Mouse (Mus musculus) heart, embryonic 13.5 days (tissue): ENCODE data around the gene Scn10a. TPM values are rescaled to one million over a fixed set of nuclear protein-coding genes. Genes with fewer than 3 reads are reported as not detected.
A peak's percentile ranks its signal among the peaks of the same experiment; 100 is the strongest.

ENCODE experiments used
- ATAC-seq: fragments of 200-750 bp; cut with Nextera tagmentation; 2 replicates; pipeline ENCODE4 v1.8.0; 2017; ENCODE audit warnings: moderate TSS enrichment; ENCODE audit not compliant: insufficient number of reproducible peaks, low FRiP score, low TSS enrichment; ENCODE audit errors: extremely low read depth
- H3K27ac ChIP-seq: fragments of 300-500 bp; sonication (generic); replicated peaks from 2 replicates; pipeline ENCODE4 v1.5.1; 2015; ENCODE audit warnings: moderate library complexity, mild to moderate bottlenecking, inconsistent platforms
- H3K27me3 ChIP-seq: fragments of 300-500 bp; sonication (generic); replicated peaks from 2 replicates; pipeline ENCODE4 v1.6.1; 2015; ENCODE audit warnings: mild to moderate bottlenecking, inconsistent platforms
- H3K36me3 ChIP-seq: fragments of 300-500 bp; sonication (generic); 2 replicates; pipeline ENCODE4 v1.6.1; 2015; ENCODE audit warnings: mild to moderate bottlenecking, inconsistent platforms
- H3K4me1 ChIP-seq: fragments of 300-500 bp; sonication (generic); 2 replicates; pipeline ENCODE4 v1.6.1; 2015; ENCODE audit warnings: inconsistent platforms
- H3K4me2 ChIP-seq: fragments of 300-500 bp; sonication (generic); 2 replicates; pipeline ENCODE4 v1.6.1; 2015; ENCODE audit warnings: inconsistent platforms, mild to moderate bottlenecking, moderate library complexity
- H3K4me3 ChIP-seq: fragments of 300-500 bp; sonication (generic); 2 replicates; pipeline ENCODE4 v1.5.1; 2015; ENCODE audit warnings: moderate library complexity, mild to moderate bottlenecking, inconsistent platforms
- H3K9ac ChIP-seq: fragments of 300-500 bp; sonication (generic); 2 replicates; pipeline ENCODE4 v1.6.1; 2015; ENCODE audit warnings: inconsistent platforms, mild to moderate bottlenecking, moderate library complexity
- H3K9me3 ChIP-seq: fragments of 300-500 bp; sonication (generic); 2 replicates; pipeline ENCODE4 v1.6.1; 2016; ENCODE audit warnings: inconsistent platforms
- WGBS: fragments of 180-500 bp; shearing (Covaris S2); methylation state at CpG from one replicate; pipeline ENCODE4 v1.1.7; 2015; ENCODE audit warnings: mixed read lengths; 5-methylcytosine and 5-hydroxymethylcytosine counted together
- polyA plus RNA-seq: library from polyadenylated mRNA; unstranded; fragments of >200 nt; fragmentation: Nextera tagmentation; extraction: Ambion mirVana; gene quantifications from 2 replicates; pipeline ENCODE4 v1.2.1, GENCODE M21; 2015

Gene Scn10a
- polyA plus RNA-seq: 0.75 TPM in 2 replicates

DNA sequence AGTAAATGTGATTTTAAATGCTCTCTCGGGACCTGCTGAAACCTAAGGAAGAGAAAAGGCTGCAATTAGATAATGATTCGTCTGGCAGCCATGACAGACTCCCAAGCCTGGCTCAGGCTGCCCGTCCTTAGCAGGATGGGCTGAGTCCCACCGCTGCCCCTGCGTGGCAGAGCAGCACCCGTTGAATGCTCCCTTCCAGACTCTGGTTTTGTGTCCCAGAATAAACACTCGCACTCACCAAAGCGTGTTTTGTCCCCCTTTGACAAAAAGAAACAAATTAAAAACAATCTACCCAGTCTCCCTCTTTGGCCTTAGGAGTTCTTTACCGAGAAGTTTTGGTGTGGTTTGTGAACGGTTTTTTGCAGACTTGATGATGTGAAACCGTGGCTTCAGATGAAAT is at the start of gene Scn10a:
Gene Scn10a, minus strand, starts transcription at position 101 of the 400 bp plus-strand sequence.
- H3K36me3 ChIP-seq: no peaks in the 10 kb centered on the region
- H3K9me3 ChIP-seq: no peaks in the 10 kb centered on the region
- no peak within 1 kb of the TSS for H3K27ac ChIP-seq
- no peak within 1 kb of the TSS for H3K9ac ChIP-seq
- 77% methylated on average over 11 of the region's 11 CpGs for WGBS
- H3K4me3 ChIP-seq: no peak within 1 kb of the TSS
- H3K27me3 ChIP-seq: peaks cover 28% of the 10 kb centered on the region; the same call in 1 of the 2 replicates
- no peak for ATAC-seq
- no peak within 1 kb of the TSS for H3K4me2 ChIP-seq
- H3K4me1 ChIP-seq: no peaks in the 10 kb centered on the region

DNA sequence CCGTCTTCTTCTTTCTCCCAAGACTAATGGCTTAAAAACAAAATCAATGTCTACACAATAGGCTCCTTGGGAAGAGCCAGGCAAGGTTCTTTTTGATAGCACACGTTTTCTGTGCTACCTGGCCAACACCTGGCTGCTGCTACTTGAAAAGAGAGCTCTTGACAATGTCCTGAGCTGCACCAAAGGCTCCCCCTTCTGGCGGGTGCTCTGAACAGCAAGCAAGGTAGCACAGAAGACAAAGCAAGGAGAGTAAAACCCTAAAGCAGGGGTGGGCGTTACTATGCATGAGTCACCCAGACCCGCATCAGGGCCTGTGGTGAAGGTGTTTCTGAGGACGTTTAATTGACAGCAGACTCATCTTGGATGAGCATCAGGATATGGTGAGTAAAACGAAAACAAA is 49.5 kb upstream of the Scn10a start:
- H3K27ac ChIP-seq: no peak overlapping the region
- H3K27me3 ChIP-seq: no peaks in the 10 kb centered on the region
- H3K4me3 ChIP-seq: no peak overlapping the region
- 35% methylated on average over 7 of the region's 7 CpGs for WGBS
- H3K36me3 ChIP-seq: no peaks in the 10 kb centered on the region
- H3K9me3 ChIP-seq: no peaks in the 10 kb centered on the region
- no peaks in the 10 kb centered on the region for H3K4me1 ChIP-seq
- no peak overlapping the region for H3K4me2 ChIP-seq
- no peak for ATAC-seq
- H3K9ac ChIP-seq: no peak overlapping the region

DNA sequence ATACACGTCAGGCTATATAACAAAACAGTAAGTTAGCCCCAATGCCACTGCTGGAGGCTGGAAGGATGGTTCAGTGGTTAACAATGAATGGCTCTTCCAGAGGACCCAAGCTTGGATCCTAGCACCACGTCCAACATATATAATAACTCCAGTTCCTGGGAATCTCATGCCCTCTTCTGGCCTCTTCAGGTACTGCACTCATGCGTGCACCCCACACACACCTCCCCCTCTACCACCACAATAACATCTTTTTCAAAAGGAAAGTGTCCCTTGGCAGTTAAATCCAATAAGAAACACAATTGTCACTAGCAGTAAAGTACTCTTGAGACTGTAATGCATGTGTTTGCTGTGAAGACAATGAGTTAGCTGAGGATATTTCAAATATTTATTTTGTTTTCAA is 41.1 kb upstream of the Scn10a start:
- H3K9ac ChIP-seq: no peak overlapping the region
- H3K27ac ChIP-seq: no peak overlapping the region
- H3K9me3 ChIP-seq: peaks cover 11% of the 10 kb centered on the region
- 74% methylated on average over 3 of the region's 3 CpGs for WGBS
- no peak overlapping the region for H3K4me2 ChIP-seq
- H3K27me3 ChIP-seq: no peaks in the 10 kb centered on the region
- no peak for ATAC-seq
- H3K36me3 ChIP-seq: no peaks in the 10 kb centered on the region
- no peaks in the 10 kb centered on the region for H3K4me1 ChIP-seq
- no peak overlapping the region for H3K4me3 ChIP-seq

DNA sequence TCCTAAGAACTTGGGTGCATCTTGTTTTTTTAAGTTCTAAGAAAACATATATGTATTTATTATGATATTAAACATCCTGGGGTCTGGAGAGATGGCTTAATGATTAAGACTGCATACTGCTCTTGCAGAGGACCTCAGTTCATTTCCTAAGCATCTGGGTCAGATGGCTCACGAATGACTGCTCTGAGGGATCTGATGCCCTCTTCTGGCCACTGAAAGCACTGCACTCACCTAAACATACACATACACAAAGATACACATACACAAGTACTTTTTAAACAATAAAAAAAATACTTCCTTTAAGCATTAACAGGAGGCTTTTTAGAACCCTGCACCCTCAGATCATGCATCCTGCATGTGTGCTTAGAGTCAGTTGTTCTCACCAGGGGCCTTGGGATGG is 40.3 kb upstream of the Scn10a start:
- no peak for ATAC-seq
- H3K9ac ChIP-seq: no peak overlapping the region
- H3K4me1 ChIP-seq: no peaks in the 10 kb centered on the region
- 81% methylated on average over 1 of the region's 1 CpGs for WGBS
- no peak overlapping the region for H3K4me3 ChIP-seq
- H3K36me3 ChIP-seq: no peaks in the 10 kb centered on the region
- H3K27me3 ChIP-seq: no peaks in the 10 kb centered on the region
- no peak overlapping the region for H3K4me2 ChIP-seq
- no peak overlapping the region for H3K27ac ChIP-seq
- H3K9me3 ChIP-seq: peaks cover 11% of the 10 kb centered on the region

DNA sequence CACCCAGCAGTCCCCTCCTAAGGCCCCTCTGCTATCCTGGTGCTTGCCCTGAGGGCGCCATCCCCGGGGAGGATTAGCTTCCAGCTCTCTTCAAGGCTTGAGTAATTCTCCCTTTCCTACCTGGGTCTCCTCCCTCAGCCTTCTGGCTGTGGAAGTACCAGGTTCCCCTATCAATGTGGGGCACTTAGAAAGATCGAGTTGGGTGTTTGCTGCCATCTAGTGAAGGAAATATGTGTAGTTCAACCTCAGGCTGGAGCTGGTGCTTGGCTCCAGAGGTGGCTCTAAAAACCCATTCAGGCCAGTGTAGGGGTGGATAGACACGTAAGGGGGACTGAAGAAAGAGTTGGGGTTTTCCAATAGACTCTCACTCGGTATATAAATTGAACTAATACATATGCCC is 32.4 kb upstream of the Scn10a start:
- WGBS: 10% methylated on average over 5 of the region's 5 CpGs
- Histone ChIP-seq H3K4me1 (peaks cover 9% of the 10 kb centered on the region), H3K9me3 (no peaks in the 10 kb centered on the region), H3K27me3 (no peaks in the 10 kb centered on the region), H3K9ac (no peak overlapping the region), H3K36me3 (no peaks in the 10 kb centered on the region), H3K4me3 (no peak overlapping the region), H3K4me2 (no peak overlapping the region), H3K27ac (no peak overlapping the region)
- no peak for ATAC-seq

DNA sequence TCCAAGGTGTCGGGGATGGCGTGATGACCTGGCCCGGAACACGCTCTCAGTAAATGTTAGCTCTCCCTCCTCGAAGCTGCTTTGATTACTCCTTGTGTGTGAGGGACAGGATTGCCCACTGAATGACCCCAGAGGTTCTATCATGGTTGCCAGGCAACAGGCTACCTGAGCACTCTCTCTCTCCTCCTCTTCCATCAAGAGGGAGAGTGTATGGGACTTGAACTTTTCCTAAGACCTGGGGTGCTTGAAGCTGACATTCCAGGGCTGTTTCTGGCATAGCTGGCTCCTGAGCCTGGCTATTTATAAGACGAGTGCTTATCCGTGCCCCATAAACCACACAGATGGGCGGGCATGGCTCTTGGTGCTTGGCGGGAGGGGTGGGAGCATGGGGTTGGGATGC is 30.0 kb upstream of the Scn10a start:
- H3K27ac ChIP-seq: no peak overlapping the region
- WGBS: 53% methylated on average over 9 of the region's 9 CpGs
- peaks cover 10% of the 10 kb centered on the region for H3K4me1 ChIP-seq
- no peak overlapping the region for H3K4me3 ChIP-seq
- H3K4me2 ChIP-seq: no peak overlapping the region
- no peaks in the 10 kb centered on the region for H3K9me3 ChIP-seq
- no peak overlapping the region for H3K9ac ChIP-seq
- no peak for ATAC-seq
- no peaks in the 10 kb centered on the region for H3K36me3 ChIP-seq
- no peaks in the 10 kb centered on the region; the same call in 1 of the 2 replicates for H3K27me3 ChIP-seq

DNA sequence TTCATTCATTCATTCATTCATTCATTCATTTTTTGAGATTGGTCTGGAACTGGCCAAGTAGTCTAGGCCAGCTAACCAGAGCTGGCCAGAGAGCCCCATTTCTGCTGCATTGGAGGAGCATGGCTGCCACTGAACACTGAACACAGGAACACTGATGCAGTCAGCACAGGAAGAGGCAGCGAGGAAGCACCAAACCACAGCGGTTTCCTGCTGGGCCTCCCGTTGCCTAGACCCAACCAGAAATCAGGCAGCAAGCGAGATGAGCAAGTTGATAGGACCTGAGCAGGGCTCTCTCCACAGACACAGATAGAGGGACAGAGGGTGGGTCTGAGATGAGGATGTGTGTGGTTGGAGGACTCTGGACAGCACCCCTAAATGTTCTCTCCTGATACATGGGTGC is 24.8 kb upstream of the Scn10a start:
- H3K27me3 ChIP-seq: no peaks in the 10 kb centered on the region; the same call in 1 of the 2 replicates
- no peaks in the 10 kb centered on the region for H3K36me3 ChIP-seq
- H3K4me1 ChIP-seq: peaks cover 18% of the 10 kb centered on the region
- no peak overlapping the region for H3K4me2 ChIP-seq
- ATAC-seq: no peak
- H3K9ac ChIP-seq: no peak overlapping the region
- WGBS: 46% methylated on average over 4 of the region's 4 CpGs
- no peak overlapping the region for H3K27ac ChIP-seq
- H3K4me3 ChIP-seq: no peak overlapping the region
- no peaks in the 10 kb centered on the region for H3K9me3 ChIP-seq

DNA sequence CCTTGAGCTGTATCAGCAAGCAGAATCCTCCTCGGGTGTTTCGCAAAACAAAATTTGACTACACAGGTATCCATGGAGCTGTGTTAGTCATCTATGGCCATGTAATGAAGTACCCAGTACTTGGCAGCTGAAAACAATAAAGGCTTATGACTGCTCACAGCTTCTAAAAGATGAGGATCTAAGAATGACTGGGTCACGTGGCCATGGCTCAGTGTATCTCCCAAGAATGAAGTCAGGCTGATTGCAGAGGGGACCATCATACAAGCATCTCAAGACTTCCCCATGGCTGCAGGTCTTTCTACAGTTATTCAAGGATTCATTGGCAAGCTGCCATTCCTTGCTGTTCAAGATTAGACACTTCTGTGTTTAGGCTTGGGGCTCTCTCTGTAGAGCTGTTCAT is 24.2 kb upstream of the Scn10a start:
- WGBS: 61% methylated on average over 3 of the region's 3 CpGs

DNA sequence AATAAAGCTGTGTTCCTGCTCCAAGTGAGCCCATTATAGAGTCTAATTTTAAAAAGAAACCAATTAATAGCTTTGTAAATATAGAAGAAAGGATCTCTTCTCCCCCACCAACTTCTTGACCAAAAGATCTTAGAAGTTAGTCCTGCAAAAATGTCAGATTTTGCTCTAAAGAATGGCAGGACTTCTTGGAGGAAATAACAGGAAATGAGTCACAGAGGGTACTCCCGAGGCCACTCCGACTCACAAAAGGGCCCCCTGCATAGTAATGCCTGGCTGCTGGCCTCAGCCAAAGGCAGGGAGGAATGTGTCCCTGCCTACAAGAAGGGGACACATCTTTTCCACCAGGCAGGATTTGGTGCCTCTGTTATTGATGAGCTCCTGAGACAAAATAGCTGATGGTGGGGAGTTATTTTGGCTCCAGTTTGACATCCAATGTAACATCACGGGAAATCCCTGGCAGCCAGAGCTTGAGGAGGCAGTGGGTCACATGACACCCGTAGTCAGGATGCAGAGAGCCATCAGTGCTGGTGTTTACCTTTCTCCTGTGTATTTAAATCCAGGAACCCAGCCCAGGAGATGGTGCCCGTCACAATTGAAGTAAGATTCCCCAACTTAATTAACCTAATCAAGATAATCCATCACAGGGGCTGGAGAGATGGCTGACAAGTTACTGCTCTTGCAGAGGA is 22.1 kb upstream of the Scn10a start:
- Histone ChIP-seq H3K27ac (no peak overlapping the region), H3K27me3 (peaks cover under 1% of the 10 kb centered on the region; the same call in 1 of the 2 replicates), H3K36me3 (no peaks in the 10 kb centered on the region), H3K9ac (no peak overlapping the region), H3K4me1 (peaks cover 17% of the 10 kb centered on the region), H3K4me2 (no peak overlapping the region), H3K9me3 (no peaks in the 10 kb centered on the region), H3K4me3 (no peak overlapping the region)
- ATAC-seq: no peak
- WGBS: 34% methylated on average over 5 of the region's 5 CpGs

More for the DNA sequence above, 24.2 kb upstream of the Scn10a start:
- no peak for ATAC-seq
- Histone ChIP-seq H3K9ac (no peak overlapping the region), H3K4me2 (no peak overlapping the region), H3K9me3 (no peaks in the 10 kb centered on the region), H3K4me1 (peaks cover 17% of the 10 kb centered on the region), H3K36me3 (no peaks in the 10 kb centered on the region), H3K4me3 (no peak overlapping the region), H3K27ac (no peak overlapping the region), H3K27me3 (no peaks in the 10 kb centered on the region; the same call in 1 of the 2 replicates)

DNA sequence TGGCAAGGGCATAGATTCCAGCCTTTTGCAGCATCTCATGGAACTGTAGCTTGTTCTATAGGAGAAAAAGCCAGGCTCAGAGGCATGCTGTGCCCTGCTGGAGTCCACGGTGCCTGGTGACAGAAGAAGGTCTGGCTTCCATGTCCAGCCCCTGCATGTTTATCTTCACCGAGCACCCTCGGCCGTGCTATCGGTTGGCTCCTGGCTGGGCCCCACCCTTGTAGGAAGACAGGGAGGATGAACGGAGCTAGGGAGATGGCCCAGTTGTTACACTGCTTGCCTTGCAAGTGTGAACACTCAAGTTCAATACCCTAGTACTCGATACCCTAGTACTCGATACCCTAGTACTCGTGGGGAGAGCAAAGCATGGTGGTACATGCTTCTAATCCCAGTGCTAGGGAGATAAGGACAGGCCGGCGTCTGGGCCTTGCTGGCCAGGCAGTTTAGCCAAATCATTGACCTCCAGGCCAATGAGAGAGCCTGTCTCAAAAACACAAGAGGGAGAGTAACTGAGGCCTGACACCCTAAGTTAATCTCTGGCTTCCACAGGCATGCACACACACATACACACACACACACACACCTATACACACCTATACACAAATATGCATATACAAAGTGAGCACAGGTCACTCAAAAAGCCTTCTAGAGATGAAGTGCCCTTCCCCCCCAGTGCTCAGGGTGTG is 9.4 kb upstream of the Scn10a start:
- Histone ChIP-seq H3K36me3 (no peaks in the 10 kb centered on the region), H3K4me1 (peaks cover 24% of the 10 kb centered on the region), H3K27ac (no peak overlapping the region), H3K27me3 (peaks cover 6% of the 10 kb centered on the region; the same call in 1 of the 2 replicates), H3K9me3 (no peaks in the 10 kb centered on the region), H3K4me2 (no peak overlapping the region), H3K4me3 (no peak overlapping the region), H3K9ac (no peak overlapping the region)
- 0 out of 2 replicates have a peak, but pooled peaks have one; percentile 43 for ATAC-seq
- 53% methylated on average over 11 of the region's 11 CpGs for WGBS

DNA sequence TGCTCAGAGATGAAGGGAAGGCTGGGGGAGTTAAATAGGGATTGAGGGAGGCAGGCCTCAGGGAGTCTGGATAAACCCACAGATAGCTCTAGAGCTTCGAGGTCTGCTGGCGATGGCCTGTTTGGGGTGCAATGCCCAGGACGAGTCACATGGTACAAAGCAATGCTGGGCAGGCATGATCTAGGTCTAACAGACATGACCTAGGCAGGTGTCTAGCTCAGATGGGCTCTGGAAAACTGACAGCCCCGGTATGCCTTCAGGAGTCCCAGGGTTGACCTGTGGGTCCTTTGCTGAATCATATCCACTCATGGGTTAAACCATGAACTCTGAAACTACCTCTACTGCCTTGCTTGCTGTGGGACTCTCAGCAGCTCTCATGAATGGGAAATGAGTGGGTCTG is 7.9 kb upstream of the Scn10a start:
- no peaks in the 10 kb centered on the region for H3K9me3 ChIP-seq
- H3K36me3 ChIP-seq: no peaks in the 10 kb centered on the region
- H3K4me1 ChIP-seq: peaks cover 24% of the 10 kb centered on the region
- 77% methylated on average over 4 of the region's 4 CpGs for WGBS
- H3K27me3 ChIP-seq: peaks cover 6% of the 10 kb centered on the region; the same call in 1 of the 2 replicates
- no peak overlapping the region for H3K9ac ChIP-seq
- no peak overlapping the region for H3K4me2 ChIP-seq
- H3K4me3 ChIP-seq: no peak overlapping the region
- no peak overlapping the region for H3K27ac ChIP-seq
- no peak for ATAC-seq
